Mouse (Mus musculus) embryo, embryonic 9.5 days (tissue): ENCODE results near the gene Spcs1.

Source experiments
- DNase-seq: peaks from one replicate; pipeline ENCODE4 v3.0.0-alpha.2; 2017; ENCODE audit errors: extremely low spot score

Spcs1 gene

GRCm38 (mm10) chr14:30949986-30950385 is 51.5 kb downstream of the Spcs1 start:
- no peak for DNase-seq
